Mouse (Mus musculus): ENCODE measurements around the gene Vhl. TPM values are rescaled to one million over a fixed set of nuclear protein-coding genes. Genes with fewer than 3 reads are reported as not detected.

Vhl gene
- 19.3 TPM for total RNA-seq (2023)

GRCm38 (mm10) chr6:113623941-113624751, at the start of gene Vhl:
TSS of gene Vhl (plus strand) at chr6:113623959.

GRCm38 (mm10) chr6:113600543-113601139, 23.1 kb upstream of the Vhl start, which contains the start of gene Fancd2os:
TSS of gene Fancd2os (minus strand) at chr6:113600715.

GRCm38 (mm10) chr6:113604432-113605223, 19.1 kb upstream of the Vhl start, which contains the start of gene Brk1:
TSS of gene Brk1 (plus strand) at chr6:113604772.

GRCm38 (mm10) chr6:113638302-113639040, 14.7 kb downstream of the Vhl start, which contains the start of gene Irak2:
TSS of gene Irak2 (plus strand) at chr6:113638467.

Other genes starting within 250 kb of the Vhl start
- gene Tada3, start 246.1 kb upstream of the Vhl start, total RNA-seq (2023) = 29.1 TPM
- gene Arpc4, start 245.8 kb upstream of the Vhl start, total RNA-seq (2023) = 232 TPM
- gene Ttll3, start 234.7 kb upstream of the Vhl start, total RNA-seq (2023) = 58.3 TPM
- 10.6 TPM for gene Rpusd3, start 204.6 kb upstream of the Vhl start, total RNA-seq (2023)
- not detected for gene Cidec, start 188.2 kb upstream of the Vhl start, total RNA-seq (2023)
- gene Jagn1, start 181.4 kb upstream of the Vhl start, total RNA-seq (2023) = 18.3 TPM
- 0.71 TPM for gene Il17re, start 165.5 kb upstream of the Vhl start, total RNA-seq (2023)
- gene Il17rc, start 152.5 kb upstream of the Vhl start, total RNA-seq (2023) = 0.35 TPM
- gene Creld1, start 140.7 kb upstream of the Vhl start, total RNA-seq (2023) = 10.8 TPM
- 0.35 TPM for gene Prrt3, start 122.0 kb upstream of the Vhl start, total RNA-seq (2023)
- gene Emc3, start 92.3 kb upstream of the Vhl start, total RNA-seq (2023) = 65.7 TPM
- 0.80 TPM for gene Fancd2, start 92.3 kb upstream of the Vhl start, total RNA-seq (2023)
- gene Fancd2os, start 23.2 kb upstream of the Vhl start, total RNA-seq (2023) = not detected
- 91.9 TPM for gene Brk1, start 19.2 kb upstream of the Vhl start, total RNA-seq (2023)
- 57.6 TPM for gene Irak2, start 14.5 kb downstream of the Vhl start, total RNA-seq (2023)
- gene Tatdn2, start 73.1 kb downstream of the Vhl start, total RNA-seq (2023) = 244 TPM
- gene Ghrl, start 95.9 kb downstream of the Vhl start, total RNA-seq (2023) = 1.2 TPM
- 88.8 TPM for gene Sec13, start 116.8 kb downstream of the Vhl start, total RNA-seq (2023)